20 mouse cellular contexts compared by ENCODE assay signal in genomic region chr3:28726356-28726755, GRCm38 (mm10). TPM values are rescaled to one million over a fixed set of nuclear protein-coding genes. Genes with fewer than 3 reads are reported as not detected.
"Had no signal": no experiment of that assay in that cellular context is flagged by ENCODE, and none has a peak within 500 bp of the region (broad histone marks: within the 10 kb centered on the region; RNA-seq: fewer than 3 reads in every experiment).

No protein-coding gene starts in this region.

- ATAC-seq: midbrain, embryonic 13.5 days; midbrain, embryonic 16.5 days had no signal

- DNase-seq: lung, adult 18-20 months; lung, embryonic 14.5 days; lung, postnatal 10 days; lung, postnatal 4 days; retina, postnatal 1 day; right cerebral cortex, adult 18-20 months; right cerebral cortex, postnatal 25 days; right cerebral cortex, postnatal 4 days; spleen, adult 18-20 months; thymus, adult 18-20 months; thymus, postnatal 14 days; thymus, postnatal 36 days had no signal

- H3K36me3 ChIP-seq: midbrain, embryonic 10.5 days; midbrain, embryonic 13.5 days; neural tube, embryonic 13.5 days; neural tube, embryonic 15.5 days had no signal

- H3K27ac ChIP-seq: midbrain, embryonic 10.5 days; midbrain, embryonic 13.5 days; neural tube, embryonic 13.5 days; neural tube, embryonic 15.5 days had no signal

- H3K4me2 ChIP-seq: lung, embryonic 14.5 days; midbrain, embryonic 13.5 days; neural tube, embryonic 13.5 days; neural tube, embryonic 15.5 days had no signal

- H3K9me3 ChIP-seq: midbrain, embryonic 10.5 days; midbrain, embryonic 13.5 days; neural tube, embryonic 13.5 days; neural tube, embryonic 15.5 days had no signal

- H3K27me3 ChIP-seq: midbrain, embryonic 13.5 days; neural tube, embryonic 13.5 days; neural tube, embryonic 15.5 days had no signal

- H3K4me1 ChIP-seq: midbrain, embryonic 13.5 days; neural tube, embryonic 13.5 days; neural tube, embryonic 15.5 days had no signal

- H3K9ac ChIP-seq: lung, embryonic 14.5 days; midbrain, embryonic 13.5 days; neural tube, embryonic 13.5 days; neural tube, embryonic 15.5 days had no signal

- H3K4me3 ChIP-seq: midbrain, embryonic 10.5 days; midbrain, embryonic 13.5 days; myocyte; neural tube, embryonic 13.5 days; neural tube, embryonic 15.5 days had no signal

RNA-seq across cellular contexts. Expression of gene Slc2a2, which starts 28.7 kb away (rescaled TPM):
- total RNA-seq: megakaryocyte, adult 5-6 weeks had no signal
- polyA plus RNA-seq: midbrain, embryonic 10.5 days; midbrain, embryonic 13.5 days; myocyte; neural tube, embryonic 11.5 days had no signal
